Mouse (Mus musculus) CH12.LX (cell line): ENCODE results near the gene C130050O18Rik.

Experiments used
- CTCF ChIP-seq, 2 experiments: IDR thresholded peaks in 1 of 2; conservative IDR thresholded peaks in 1 of 2; 2 replicates each; pipeline ENCODE4 v1.5.1; 2011 to 2012; ENCODE audit warnings: low read depth in 2 of 2, low read length in 2 of 2, improper control_type of control experiment in 1 of 2, inconsistent platforms in 1 of 2, mild to moderate bottlenecking in 1 of 2, moderate library complexity in 1 of 2
- EP300 ChIP-seq: IDR thresholded peaks from 2 replicates; pipeline ENCODE4 v1.6.1; 2011; ENCODE audit warnings: low read length, improper control_type of control experiment
- MAX ChIP-seq: IDR thresholded peaks from 2 replicates; pipeline ENCODE4 v1.6.1; 2011; ENCODE audit warnings: low read length, improper control_type of control experiment
- POLR2A ChIP-seq: IDR thresholded peaks from 2 replicates; pipeline ENCODE4 v1.6.1; 2011; ENCODE audit warnings: low read depth, mild to moderate bottlenecking, improper control_type of control experiment, low read length
- SMC3 ChIP-seq: IDR thresholded peaks from 2 replicates; pipeline ENCODE4 v1.6.1; 2011; ENCODE audit warnings: low read depth, low read length, improper control_type of control experiment
- TCF12 ChIP-seq: IDR thresholded peaks from 2 replicates; pipeline ENCODE4 v1.6.1; 2014; ENCODE audit warnings: low read depth, mild to moderate bottlenecking, inconsistent platforms, low read length, improper control_type of control experiment

DNA sequence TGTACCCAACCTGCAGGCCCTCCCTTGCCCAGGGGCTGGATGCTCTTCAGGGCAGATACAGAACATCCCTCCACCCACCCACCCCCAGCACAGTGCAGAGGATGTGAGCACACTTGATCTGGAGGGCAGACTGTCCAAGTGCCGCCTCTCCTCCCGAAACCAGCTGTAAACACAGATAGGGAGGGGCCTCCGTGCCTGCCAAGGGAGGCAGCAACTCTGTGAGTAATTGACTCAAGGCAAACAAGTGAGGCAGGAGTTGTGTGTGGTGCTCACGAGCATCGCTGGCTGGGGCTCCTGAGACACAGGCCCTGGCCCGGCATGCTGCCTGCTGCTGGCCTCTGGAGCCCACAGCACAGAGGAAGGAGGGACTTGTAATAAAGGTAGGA, 15.4 kb upstream of the C130050O18Rik start:
- TF ChIP-seq EP300 (no peak), MAX (no peak), SMC3 (no peak), POLR2A (no peak), TCF12 (no peak), CTCF (conservative IDR thresholded peaks at IDR 0.05 in 1 of 2, IDR thresholded peaks at IDR 0.05 in 1 of 2; ENCODE audit: low read depth in 2 of 2, low read length in 2 of 2) (no peak)
